Mouse (Mus musculus) leukemia stem cell, adult 10-12 weeks (primary cell): ENCODE data around the gene Rab42. TPM values are rescaled to one million over a fixed set of nuclear protein-coding genes. Genes with fewer than 3 reads are reported as not detected.

Experiments used
- polyA plus RNA-seq: library from polyadenylated mRNA; stranded (reverse); fragments of >175 nt; gene quantifications from 2 replicates; pipeline ENCODE4 v1.2.3, GENCODE M21; 2012; ENCODE audit warnings: low replicate concordance

Rab42 gene
- 0.25 TPM in 1 of 2 replicates, not detected in the other for polyA plus RNA-seq

GRCm38 (mm10) chr4:132302939-132303479, at the start of gene Rab42:
TSS of gene Rab42 (minus strand) at chr4:132303385.

GRCm38 (mm10) chr4:132329115-132329834, 26.1 kb upstream of the Rab42 start, which contains the start of gene Trnau1ap:
TSS of gene Trnau1ap (minus strand) at chr4:132329538.

GRCm38 (mm10) chr4:132274156-132274862, 28.9 kb downstream of the Rab42 start, which contains the start of gene Taf12:
TSS of gene Taf12 (plus strand) at chr4:132274375.

GRCm38 (mm10) chr4:132261514-132262357, 41.4 kb downstream of the Rab42 start, which contains the start of gene Gmeb1:
TSS of gene Gmeb1 (minus strand) at chr4:132261602.

Other genes with a start within 250 kb of the Rab42 start
- gene Gm10300, start 228.7 kb downstream of the Rab42 start, polyA plus RNA-seq, result 0.10 and 0.44 TPM in 2 replicates
- 86.5 and 149 TPM in 2 replicates for gene Epb41, start 228.1 kb downstream of the Rab42 start, polyA plus RNA-seq
- gene Oprd1, start 158.9 kb downstream of the Rab42 start, polyA plus RNA-seq, result 0.07 TPM in 1 of 2 replicates, not detected in the other
- gene Ythdf2, start 91.1 kb downstream of the Rab42 start, polyA plus RNA-seq, result 33.1 and 37.9 TPM in 2 replicates
- gene Gmeb1, start 41.8 kb downstream of the Rab42 start, polyA plus RNA-seq, result 3.7 and 24.2 TPM in 2 replicates
- 3.0 and 35.0 TPM in 2 replicates for gene Taf12, start 29.0 kb downstream of the Rab42 start, polyA plus RNA-seq
- gene Trnau1ap, start 26.2 kb upstream of the Rab42 start, polyA plus RNA-seq, result 26.3 and 48.2 TPM in 2 replicates
- gene Rcc1, start 50.2 kb upstream of the Rab42 start, polyA plus RNA-seq, result 33.3 and 64.5 TPM in 2 replicates
- 17.0 and 19.6 TPM in 2 replicates for gene Phactr4, start 119.1 kb upstream of the Rab42 start, polyA plus RNA-seq
- 5.3 and 6.9 TPM in 2 replicates for gene Med18, start 160.5 kb upstream of the Rab42 start, polyA plus RNA-seq
- 22.5 and 55.6 TPM in 2 replicates for gene Sesn2, start 207.1 kb upstream of the Rab42 start, polyA plus RNA-seq
- 27.0 and 119 TPM in 2 replicates for gene Atpif1, start 230.3 kb upstream of the Rab42 start, polyA plus RNA-seq
- 29.1 and 312 TPM in 2 replicates for gene Dnajc8, start 232.2 kb upstream of the Rab42 start, polyA plus RNA-seq